Mouse (Mus musculus): Measurements from ENCODE around the gene Atp12a. TPM values are rescaled to one million over a fixed set of nuclear protein-coding genes. Genes with fewer than 3 reads are reported as not detected.

Atp12a gene
- not detected for polyA plus RNA-seq (2014; fragmentation: Illumina TruSeq; extraction: RNeasy Lipid Tissue Mini Kit (QIAGEN cat#74804); ENCODE audit: low replicate concordance)

DNA sequence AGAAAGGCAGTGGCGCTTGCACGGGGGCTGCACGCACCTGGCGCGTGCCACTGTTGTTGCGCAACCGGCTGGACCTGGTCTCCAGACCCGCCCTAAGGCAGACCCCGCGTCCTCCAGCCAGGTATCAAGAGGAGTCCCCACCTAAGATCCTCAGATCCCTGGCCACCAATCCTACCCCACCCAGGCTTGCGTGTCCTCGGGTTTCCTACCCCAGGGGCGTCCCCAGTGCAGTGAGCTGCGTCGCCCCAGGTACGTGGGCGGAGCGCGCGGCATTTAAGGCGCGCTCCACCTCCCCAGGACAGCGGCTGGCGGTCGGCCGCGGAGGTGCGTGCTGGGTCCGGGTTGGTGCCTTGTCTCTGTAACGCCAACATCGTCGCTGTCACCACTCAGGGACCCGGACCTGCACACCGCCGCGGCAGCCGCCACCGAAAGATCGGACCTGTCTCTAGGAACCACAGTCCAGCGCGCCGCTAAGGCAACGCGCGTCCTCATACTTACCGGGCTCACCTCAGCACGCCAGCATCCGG lies at the start of gene Atp12a:
Gene Atp12a (plus strand): TSS at position 358 of the 527 bp plus-strand sequence.

GRCm38 (mm10) chr14:56402311-56403071 lies 37.6 kb downstream of the Atp12a start, which contains the start of gene Rnf17:
Rnf17 (plus strand) TSS chr14:56402581.

Other genes with a start within 250 kb of the Atp12a start
- gene Gzme, start 244.4 kb upstream of the Atp12a start, polyA plus RNA-seq (2014; fragmentation: Illumina TruSeq; extraction: RNeasy Lipid Tissue Mini Kit (QIAGEN cat#74804); ENCODE audit: low replicate concordance), result not detected
- not detected for gene Gzmd, start 232.5 kb upstream of the Atp12a start, polyA plus RNA-seq (2014; fragmentation: Illumina TruSeq; extraction: RNeasy Lipid Tissue Mini Kit (QIAGEN cat#74804); ENCODE audit: low replicate concordance)
- not detected for gene Gzmg, start 205.5 kb upstream of the Atp12a start, polyA plus RNA-seq (2014; fragmentation: Illumina TruSeq; extraction: RNeasy Lipid Tissue Mini Kit (QIAGEN cat#74804); ENCODE audit: low replicate concordance)
- gene Gzmn, start 190.5 kb upstream of the Atp12a start, polyA plus RNA-seq (2014; fragmentation: Illumina TruSeq; extraction: RNeasy Lipid Tissue Mini Kit (QIAGEN cat#74804); ENCODE audit: low replicate concordance), result not detected
- gene Gzmf, start 153.7 kb upstream of the Atp12a start, polyA plus RNA-seq (2014; fragmentation: Illumina TruSeq; extraction: RNeasy Lipid Tissue Mini Kit (QIAGEN cat#74804); ENCODE audit: low replicate concordance), result not detected
- gene Gzmc, start 130.4 kb upstream of the Atp12a start, polyA plus RNA-seq (2014; fragmentation: Illumina TruSeq; extraction: RNeasy Lipid Tissue Mini Kit (QIAGEN cat#74804); ENCODE audit: low replicate concordance), result not detected
- 70.7 TPM for gene Gzmb, start 102.8 kb upstream of the Atp12a start, polyA plus RNA-seq (2014; fragmentation: Illumina TruSeq; extraction: RNeasy Lipid Tissue Mini Kit (QIAGEN cat#74804); ENCODE audit: low replicate concordance)
- gene Rnf17, start 37.5 kb downstream of the Atp12a start, polyA plus RNA-seq (2014; fragmentation: Illumina TruSeq; extraction: RNeasy Lipid Tissue Mini Kit (QIAGEN cat#74804); ENCODE audit: low replicate concordance), result 1.1 TPM
- gene Cenpj, start 210.4 kb downstream of the Atp12a start, polyA plus RNA-seq (2014; fragmentation: Illumina TruSeq; extraction: RNeasy Lipid Tissue Mini Kit (QIAGEN cat#74804); ENCODE audit: low replicate concordance), result 37.2 TPM
- 59.7 TPM for gene Parp4, start 210.6 kb downstream of the Atp12a start, polyA plus RNA-seq (2014; fragmentation: Illumina TruSeq; extraction: RNeasy Lipid Tissue Mini Kit (QIAGEN cat#74804); ENCODE audit: low replicate concordance)

All from small intestine, adult 10 weeks (tissue).